Mouse (Mus musculus) CH12.LX (cell line): Measurements from ENCODE around the gene Evx2. TPM values are rescaled to one million over a fixed set of nuclear protein-coding genes. Genes with fewer than 3 reads are reported as not detected.

ENCODE experiments used
- DNase-seq: peaks from one replicate; pipeline ENCODE4 v3.0.0-alpha.2; 2013; ENCODE audit errors: extremely low read depth
- H3K27ac ChIP-seq: 2 replicates; pipeline ENCODE4 v1.5.1; 2012; ENCODE audit warnings: low read depth, mild to moderate bottlenecking, control low read depth, moderate library complexity; ENCODE audit not compliant: insufficient read depth
- H3K27me3 ChIP-seq: replicated peaks from 2 replicates; pipeline ENCODE3; 2012; ENCODE audit warnings: inconsistent platforms
- H3K36me3 ChIP-seq, 2 experiments: replicated peaks in 1 of 2; 2 replicates each; pipeline versions ENCODE3 to v1.6.1; 2012; ENCODE audit warnings: inconsistent platforms in 1 of 2, low read length in 1 of 2, mild to moderate bottlenecking in 1 of 2, mixed read lengths in 1 of 2, moderate library complexity in 1 of 2; ENCODE audit not compliant: control insufficient read depth in 1 of 2, insufficient read depth in 1 of 2
- H3K4me1 ChIP-seq, 2 experiments: 2 replicates each; pipeline ENCODE4 v1.6.1; 2012; ENCODE audit warnings: inconsistent platforms in 1 of 2, moderate library complexity in 1 of 2; ENCODE audit not compliant: insufficient read depth in 2 of 2, control insufficient read depth in 1 of 2
- H3K4me2 ChIP-seq: 2 replicates; pipeline ENCODE4 v1.6.1; 2012; ENCODE audit warnings: low read depth, mild to moderate bottlenecking, control low read depth; ENCODE audit not compliant: poor library complexity, insufficient read depth, severe bottlenecking
- H3K4me3 ChIP-seq, 3 experiments: fragments of 150-350 bp in 1 of 3; sonication (generic) in 1 of 3; replicated peaks in 1 of 3; 2 replicates each; pipeline versions ENCODE3 to v1.5.1; 2011 to 2012; ENCODE audit warnings: low read depth in 2 of 3, low read length in 2 of 3, mild to moderate bottlenecking in 2 of 3, moderate library complexity in 2 of 3, control low read depth in 1 of 3, improper control_type of control experiment in 1 of 3, inconsistent platforms in 1 of 3, mixed read lengths in 1 of 3; ENCODE audit not compliant: poor library complexity in 1 of 3
- H3K79me2 ChIP-seq: replicated peaks from 2 replicates; pipeline ENCODE4 v1.6.1; 2012; ENCODE audit warnings: mild to moderate bottlenecking, moderate library complexity; ENCODE audit not compliant: control insufficient read depth, poor library complexity, insufficient read depth, severe bottlenecking; ENCODE audit errors: extremely low read depth
- H3K9ac ChIP-seq: 2 replicates; pipeline ENCODE4 v1.6.1; 2012; ENCODE audit warnings: low read depth, mild to moderate bottlenecking, control low read depth, moderate library complexity; ENCODE audit not compliant: insufficient read depth
- H3K9me3 ChIP-seq: replicated peaks from 2 replicates; pipeline ENCODE3; 2012; ENCODE audit warnings: low read length, inconsistent platforms, mixed read lengths
- ELF1 ChIP-seq: IDR thresholded peaks from 2 replicates; pipeline ENCODE4 v1.6.1; 2014; ENCODE audit warnings: low read depth, mild to moderate bottlenecking, inconsistent platforms, low read length, improper control_type of control experiment
- GABPA ChIP-seq: IDR thresholded peaks from 2 replicates; pipeline ENCODE4 v1.6.1; 2012; ENCODE audit warnings: low read depth, low read length, improper control_type of control experiment, inconsistent platforms; ENCODE audit not compliant: insufficient replicate concordance
- HCFC1 ChIP-seq: IDR thresholded peaks from 2 replicates; pipeline ENCODE4 v1.6.1; 2012; ENCODE audit warnings: low read depth, mild to moderate bottlenecking, inconsistent platforms, low read length, improper control_type of control experiment
- IRF4 ChIP-seq: IDR thresholded peaks from 2 replicates; pipeline ENCODE4 v1.6.1; 2014; ENCODE audit warnings: low read depth, mild to moderate bottlenecking, inconsistent platforms, low read length, improper control_type of control experiment
- JUN ChIP-seq: IDR thresholded peaks from 2 replicates; pipeline ENCODE4 v1.6.1; 2011; ENCODE audit warnings: low read depth, mild to moderate bottlenecking, low read length, improper control_type of control experiment, moderate library complexity; ENCODE audit not compliant: insufficient read depth
- KAT2A ChIP-seq: IDR thresholded peaks from 2 replicates; pipeline ENCODE4 v1.6.1; 2012; ENCODE audit warnings: low read length, improper control_type of control experiment, inconsistent platforms; ENCODE audit not compliant: insufficient replicate concordance
- MAZ ChIP-seq: IDR thresholded peaks from 2 replicates; pipeline ENCODE4 v1.6.1; 2012; ENCODE audit warnings: low read depth, mild to moderate bottlenecking, inconsistent platforms, low read length, improper control_type of control experiment, moderate library complexity
- MXI1 ChIP-seq: IDR thresholded peaks from 2 replicates; pipeline ENCODE4 v1.6.1; 2011; ENCODE audit warnings: mild to moderate bottlenecking, low read depth, low read length, improper control_type of control experiment
- MYC ChIP-seq: IDR thresholded peaks from 2 replicates; pipeline ENCODE4 v1.6.1; 2011; ENCODE audit warnings: low read depth, mild to moderate bottlenecking, improper control_type of control experiment, low read length
- NRF1 ChIP-seq: IDR thresholded peaks from 2 replicates; pipeline ENCODE4 v1.6.1; 2014; ENCODE audit warnings: low read depth, mild to moderate bottlenecking, inconsistent platforms, low read length, improper control_type of control experiment, moderate library complexity
- PAX5 ChIP-seq: IDR thresholded peaks from 2 replicates; pipeline ENCODE4 v1.6.1; 2012; ENCODE audit warnings: low read length, inconsistent platforms, mixed read lengths
- POLR2A ChIP-seq: IDR thresholded peaks from 2 replicates; pipeline ENCODE4 v1.6.1; 2011; ENCODE audit warnings: low read depth, mild to moderate bottlenecking, improper control_type of control experiment, low read length
- RAD21 ChIP-seq: IDR thresholded peaks from 2 replicates; pipeline ENCODE4 v1.6.1; 2011; ENCODE audit warnings: low read depth, mild to moderate bottlenecking, low read length, improper control_type of control experiment, moderate library complexity
- SIN3A ChIP-seq: IDR thresholded peaks from 2 replicates; pipeline ENCODE4 v1.6.1; 2012; ENCODE audit warnings: low read length, improper control_type of control experiment, inconsistent platforms
- SMC3 ChIP-seq: IDR thresholded peaks from 2 replicates; pipeline ENCODE4 v1.6.1; 2011; ENCODE audit warnings: low read depth, low read length, improper control_type of control experiment
- UBTF ChIP-seq: IDR thresholded peaks from 2 replicates; pipeline ENCODE4 v1.6.1; 2012; ENCODE audit warnings: low read depth, mild to moderate bottlenecking, inconsistent platforms, low read length, improper control_type of control experiment, moderate library complexity
- USF1 ChIP-seq: IDR thresholded peaks from 2 replicates; pipeline ENCODE4 v1.6.1; 2014; ENCODE audit warnings: low read depth, mild to moderate bottlenecking, inconsistent platforms, low read length, improper control_type of control experiment
- USF2 ChIP-seq: conservative IDR thresholded peaks from 2 replicates; pipeline ENCODE4 v1.6.1; 2011; ENCODE audit warnings: low read depth, low read length, improper control_type of control experiment
- ZC3H11A ChIP-seq: IDR thresholded peaks from 2 replicates; pipeline ENCODE4 v1.6.1; 2012; ENCODE audit warnings: low read depth, mild to moderate bottlenecking, inconsistent platforms, low read length, improper control_type of control experiment
- dilution Hi-C: fragments of 300-500 bp; cut with MboI; formaldehyde crosslinking; loops from 2 replicates; pipeline ENCODE4 v1.14.3; 2020; ENCODE audit warnings: low sequenced_read_pairs; ENCODE audit not compliant: extremely low pct_unique_long_range_greater_than_20kb, extremely low pct_ligation_motif_present
- in situ Hi-C: fragments of 300-500 bp; cut with MboI; formaldehyde crosslinking; loops from 3 replicates; pipeline ENCODE4 v1.14.3; 2019; ENCODE audit warnings: low sequenced_read_pairs, low pct_ligation_motif_present, low pct_unique_long_range_greater_than_20kb, mixed read lengths
- polyA plus RNA-seq: library from polyadenylated mRNA; unstranded; fragments of >175 nt; gene quantifications from 2 replicates; pipeline ENCODE4 v1.2.1, GENCODE M21; 2012; ENCODE audit warnings: low read depth; ENCODE audit not compliant: insufficient read length
- total RNA-seq, 2 experiments: library from RNA; depleted of rRNA; stranded (reverse); fragments of 300-350 nt in 1 of 2; fragments of >200 nt in 1 of 2; gene quantifications; 2 replicates each; pipeline ENCODE4 v1.2.3; 2012 to 2014

Gene Evx2
- total and polyA plus RNA-seq, 3 experiments, result not detected

DNA sequence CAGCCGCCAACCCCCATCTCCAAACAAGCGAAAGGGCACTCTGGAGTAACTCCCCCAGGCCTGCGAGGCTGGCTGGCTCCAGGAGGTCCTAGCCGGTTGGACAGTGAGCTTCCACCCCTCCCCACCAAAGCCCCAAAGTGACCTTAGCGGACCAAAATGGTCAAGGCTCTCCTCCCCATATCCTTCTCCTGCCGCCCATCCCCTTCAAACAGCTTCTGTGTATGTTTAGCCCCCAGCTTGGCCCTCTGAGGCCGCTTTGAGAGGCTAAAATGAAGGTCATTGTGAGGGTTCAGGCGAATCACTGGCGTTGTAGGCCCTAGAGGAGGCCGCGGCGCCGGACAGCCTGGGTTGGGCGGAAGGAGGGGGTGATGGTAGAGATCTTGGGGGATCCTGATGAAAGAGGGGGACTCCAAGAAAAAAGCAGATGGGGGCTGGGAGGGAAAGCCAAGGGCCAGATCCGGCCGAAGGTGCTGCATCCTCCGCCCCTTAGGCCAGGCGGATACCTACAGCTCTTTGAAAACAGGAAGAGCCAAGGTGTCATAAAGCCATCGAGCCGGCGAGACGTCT, 41.3 kb upstream of the Evx2 start:
- peaks cover 11% of the 10 kb centered on the region for H3K9me3 ChIP-seq
- no peaks in the 10 kb centered on the region for H3K4me1 ChIP-seq
- no peak overlapping the region for H3K27ac ChIP-seq
- no peaks in the 10 kb centered on the region for H3K79me2 ChIP-seq
- H3K27me3 ChIP-seq, result no peaks in the 10 kb centered on the region
- no peak overlapping the region for H3K9ac ChIP-seq
- no peak overlapping the region for H3K4me3 ChIP-seq
- TF ChIP-seq ZC3H11A (no peak), SMC3 (no peak), HCFC1 (no peak), ELF1 (no peak)
- no peak overlapping the region for H3K4me2 ChIP-seq
- dilution Hi-C loops (no loop called here), in situ Hi-C loops (loop anchor here (25.0 kb wide), 1 partner anchor 887 kb away; no protein-coding TSS in a partner anchor)
- H3K36me3 ChIP-seq, result no peaks in the 10 kb centered on the region
- DNase-seq, result no peak

DNA sequence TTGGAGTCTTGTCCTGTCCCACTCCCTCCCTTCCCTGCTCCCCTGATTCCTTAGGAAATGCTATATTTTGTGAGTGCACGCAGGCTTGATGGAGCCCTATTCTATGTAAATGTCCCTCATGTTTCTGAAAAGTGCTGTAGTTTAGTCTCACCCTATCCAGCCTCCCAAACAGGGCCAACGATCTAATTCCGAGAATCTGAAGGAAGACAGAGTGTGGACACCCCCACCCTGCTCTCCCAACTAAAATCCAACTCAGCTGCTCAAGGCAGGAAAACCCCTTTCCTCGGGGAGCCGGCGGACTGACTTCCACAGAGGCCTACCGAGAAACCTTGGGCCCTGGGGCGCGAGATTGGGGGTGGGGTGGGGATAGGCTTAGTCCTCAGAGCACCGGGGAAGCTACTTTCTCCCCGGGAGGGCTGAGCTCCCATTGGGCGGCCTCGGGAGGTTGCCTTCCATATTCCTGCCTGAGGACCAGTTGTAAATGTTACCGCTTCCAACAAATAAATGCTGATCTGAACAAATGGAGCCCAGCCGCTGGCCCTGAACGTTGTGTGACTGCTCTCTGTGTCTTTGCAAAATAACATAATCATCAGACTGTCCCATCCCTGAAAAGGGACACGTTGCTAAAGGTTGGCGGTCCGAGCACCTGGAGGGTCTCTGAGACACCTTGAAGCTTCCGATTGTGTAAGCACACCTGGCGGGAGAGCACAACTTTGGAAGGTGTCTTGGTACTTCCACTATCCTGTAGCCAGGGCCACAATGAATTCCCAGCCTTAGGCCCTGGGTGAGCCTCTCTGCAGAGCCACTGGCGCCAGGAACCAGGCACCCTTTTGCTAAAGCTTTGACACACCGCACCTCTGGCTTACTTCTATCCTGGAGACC, 40.5 kb upstream of the Evx2 start:
- no peak for DNase-seq
- no peaks in the 10 kb centered on the region for H3K36me3 ChIP-seq
- no peak overlapping the region for H3K4me2 ChIP-seq
- in situ Hi-C loops (loop anchor here (10.0 to 25.0 kb wide), 3 partner anchors 445 to 887 kb away; no protein-coding TSS in a partner anchor), dilution Hi-C loops (no loop called here)
- H3K27ac ChIP-seq, result no peak overlapping the region
- H3K4me3 ChIP-seq, result no peak overlapping the region
- no peak overlapping the region for H3K9ac ChIP-seq
- peaks cover 11% of the 10 kb centered on the region for H3K9me3 ChIP-seq
- no peaks in the 10 kb centered on the region for H3K4me1 ChIP-seq
- H3K79me2 ChIP-seq, result no peaks in the 10 kb centered on the region
- TF ChIP-seq MXI1 (no peak), USF1 (no peak), MAZ (no peak), JUN (no peak), NRF1 (no peak), PAX5 (no peak), IRF4 (no peak), SIN3A (no peak), UBTF (no peak), USF2 (no peak), GABPA (no peak), MYC (no peak), KAT2A (no peak), RAD21 (no peak), HCFC1 (no peak), POLR2A (no peak)
- H3K27me3 ChIP-seq, result no peaks in the 10 kb centered on the region
